Mouse (Mus musculus): ENCODE measurements around the gene Rnf144b.

Rnf144b gene

DNA sequence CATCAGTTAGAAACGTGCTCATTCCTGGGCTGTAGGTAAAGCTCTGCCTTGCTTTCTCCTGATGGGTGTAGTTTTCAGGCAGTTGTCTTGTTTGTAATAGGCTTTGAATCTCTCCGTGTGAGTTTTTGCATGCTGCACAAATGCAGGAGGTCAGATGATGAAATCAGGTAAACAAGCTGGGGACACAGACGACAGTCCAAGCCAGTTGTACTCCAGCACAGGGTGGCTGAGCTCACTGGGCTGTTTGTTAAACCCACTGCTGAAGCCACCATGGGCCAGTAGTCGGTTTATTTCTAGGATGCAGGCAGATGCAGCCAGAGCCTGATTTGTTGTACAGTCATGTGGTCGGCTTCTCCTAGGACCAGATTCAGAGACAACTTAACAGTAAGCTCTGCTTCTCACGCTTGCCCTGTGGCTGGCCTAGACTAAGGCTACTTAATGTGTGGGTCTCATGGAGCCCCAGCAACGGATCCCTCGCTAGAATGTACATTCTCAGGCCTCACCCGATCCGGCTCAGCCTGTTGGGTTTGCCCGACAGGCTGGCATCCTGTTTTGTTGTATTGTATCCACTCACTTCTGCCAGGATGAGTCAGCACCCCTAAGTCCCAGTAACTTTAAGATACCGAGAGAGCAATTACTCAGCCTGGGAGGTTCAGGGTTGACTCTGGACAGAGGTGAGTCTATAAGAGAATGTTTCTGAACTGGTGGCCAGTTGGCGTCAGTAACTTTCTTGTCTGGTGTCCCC is 48.5 kb downstream of the Rnf144b start:
- ATAC-seq (ENCODE audit: insufficient number of reproducible peaks, low FRiP score, low TSS enrichment): no peak

DNA sequence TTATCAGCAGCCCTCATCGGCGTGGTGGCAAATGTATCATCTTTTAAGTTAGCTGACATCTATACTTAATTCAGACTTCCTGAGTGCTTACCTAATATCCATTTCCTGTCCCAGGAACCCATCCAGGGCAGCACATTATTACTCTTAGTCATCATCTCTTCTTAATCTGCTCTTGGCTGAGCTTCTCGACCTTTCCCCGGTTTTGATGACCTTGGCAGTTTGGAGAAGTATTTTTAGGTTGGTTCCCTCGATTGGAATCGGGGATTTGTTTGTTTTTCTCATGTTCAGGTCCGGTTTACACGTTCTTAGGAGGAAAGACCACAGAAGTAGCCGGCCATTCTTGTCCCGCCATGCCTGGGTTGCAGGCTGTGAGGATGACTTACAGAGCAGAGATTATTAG is 50.4 kb downstream of the Rnf144b start:
- ATAC-seq (ENCODE audit: insufficient number of reproducible peaks, low FRiP score, low TSS enrichment): no peak

GRCm38 (mm10) chr13:47178182-47178581 is 55.7 kb downstream of the Rnf144b start:
- no peak for ATAC-seq (ENCODE audit: insufficient number of reproducible peaks, low FRiP score, low TSS enrichment)

- ATAC-seq (ENCODE audit: insufficient number of reproducible peaks, low FRiP score, low TSS enrichment): no peak
Measured at GRCm38 (mm10) chr13:47180776-47181175, 58.3 kb downstream of the Rnf144b start.

- ATAC-seq (ENCODE audit: insufficient number of reproducible peaks, low FRiP score, low TSS enrichment): no peak
Measured at GRCm38 (mm10) chr13:47182366-47182765, 59.9 kb downstream of the Rnf144b start.

DNA sequence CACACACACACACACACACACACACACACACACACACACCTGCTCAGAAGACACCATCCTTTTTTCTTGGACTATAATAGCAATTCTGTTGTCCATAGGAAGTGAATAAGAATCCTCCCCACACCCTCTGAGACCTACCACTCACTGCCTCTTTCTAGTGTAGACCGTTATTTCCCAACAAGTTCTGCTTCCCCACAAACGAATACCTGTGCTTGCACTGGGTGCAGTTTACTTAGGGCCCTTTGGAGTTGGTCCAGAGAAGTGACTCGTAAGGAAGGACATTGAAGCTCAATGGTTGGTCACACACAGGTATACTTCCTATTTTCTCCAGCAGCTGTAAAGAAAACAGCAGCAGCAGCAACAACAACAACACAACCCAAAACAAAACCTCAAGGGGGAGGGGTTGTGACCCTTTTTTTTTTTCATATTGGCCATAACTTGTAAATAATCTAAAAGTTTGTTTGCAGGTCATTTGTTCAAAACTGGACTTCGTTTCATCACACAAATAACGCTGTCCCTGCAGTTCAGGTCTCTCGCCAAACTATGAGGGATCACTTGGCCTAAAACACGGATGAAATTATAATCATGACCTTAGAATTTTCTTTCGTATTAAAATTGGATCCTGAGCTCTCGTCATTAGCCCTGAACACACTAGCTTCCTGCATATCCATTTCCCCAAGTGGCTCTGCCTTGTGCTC is 60.7 kb downstream of the Rnf144b start:
- ATAC-seq (ENCODE audit: insufficient number of reproducible peaks, low FRiP score, low TSS enrichment): no peak

DNA sequence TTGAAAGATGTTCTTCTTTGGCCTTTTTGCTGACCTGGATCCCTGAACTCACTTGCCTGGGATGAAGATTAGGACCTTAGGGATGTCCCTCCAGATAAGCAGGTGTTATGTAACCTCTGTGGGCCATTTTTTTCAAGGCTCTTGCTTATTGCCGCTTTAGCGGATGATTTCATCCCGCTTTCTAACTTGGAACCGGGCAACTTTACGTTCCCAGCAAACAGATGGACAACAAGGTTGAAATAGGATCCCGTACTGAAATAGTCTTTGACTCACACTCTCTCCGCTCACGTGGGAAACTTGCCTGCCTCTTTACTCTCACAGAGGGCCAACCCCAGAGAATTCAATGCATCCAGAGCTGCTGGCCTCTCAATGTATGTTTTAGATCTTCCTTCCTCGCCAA is 61.3 kb downstream of the Rnf144b start:
- no peak for ATAC-seq (ENCODE audit: insufficient number of reproducible peaks, low FRiP score, low TSS enrichment)

DNA sequence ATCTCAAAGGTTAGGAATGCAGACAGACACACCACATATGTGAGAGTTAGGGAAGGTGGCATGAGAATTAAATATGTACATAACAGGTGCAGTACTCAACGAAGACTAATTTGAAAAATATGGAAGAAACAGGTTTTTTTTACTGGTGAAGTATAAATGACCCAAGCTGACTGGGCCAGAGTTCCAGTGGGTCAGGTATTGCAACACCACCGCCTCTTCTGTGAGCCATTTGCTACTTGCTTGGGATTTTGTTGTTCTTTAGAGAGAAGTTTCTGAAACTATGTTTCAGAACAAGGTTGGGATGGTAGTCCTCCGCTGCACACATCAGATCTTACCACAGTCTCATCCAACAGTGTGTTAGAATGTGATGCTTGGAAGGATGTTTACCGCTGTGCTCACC is 65.4 kb downstream of the Rnf144b start:
- ATAC-seq (ENCODE audit: insufficient number of reproducible peaks, low FRiP score, low TSS enrichment): no peak

DNA sequence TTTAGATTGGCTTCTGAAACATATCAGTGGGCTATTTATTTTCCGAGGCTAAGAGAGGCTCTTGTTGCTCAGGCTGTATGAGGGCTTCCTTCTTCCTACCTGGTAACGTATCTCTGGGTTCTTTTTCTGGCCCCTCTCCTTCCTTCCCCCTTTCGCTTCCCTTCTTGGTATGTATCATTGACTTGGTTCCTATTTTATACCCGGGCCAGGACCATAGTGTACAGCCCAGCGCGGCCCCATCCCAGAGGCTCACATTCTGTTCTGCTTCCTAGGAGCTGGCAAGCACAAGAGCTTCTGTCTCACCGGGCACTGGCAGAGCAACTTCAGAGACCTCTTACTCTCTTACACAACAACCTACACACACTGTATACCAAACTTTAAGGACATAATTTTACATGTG is 67.5 kb downstream of the Rnf144b start:
- no peak for ATAC-seq (ENCODE audit: insufficient number of reproducible peaks, low FRiP score, low TSS enrichment)

DNA sequence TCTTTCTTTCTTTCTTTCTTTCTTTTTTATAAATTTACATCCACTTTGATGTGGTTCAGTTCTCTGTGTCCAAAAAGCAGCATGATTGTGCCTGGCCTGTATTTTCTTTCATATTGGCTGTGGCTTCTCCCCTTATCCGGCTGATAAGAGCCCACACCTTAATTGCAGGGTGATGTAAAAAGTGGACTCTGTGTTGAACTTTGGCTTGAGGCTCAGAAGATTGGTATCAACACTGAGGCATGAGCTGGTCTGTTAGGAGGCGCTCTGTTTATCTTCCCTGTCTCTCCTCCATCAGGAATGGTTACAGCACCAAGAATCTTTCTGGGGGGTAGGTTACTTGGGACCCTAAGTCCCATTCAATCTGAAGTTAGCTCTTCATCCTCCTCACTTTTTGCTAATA is 69.7 kb downstream of the Rnf144b start:
- ATAC-seq (ENCODE audit: insufficient number of reproducible peaks, low FRiP score, low TSS enrichment): no peak

GRCm38 (mm10) chr13:47192771-47193170 is 70.3 kb downstream of the Rnf144b start:
- no peak for ATAC-seq (ENCODE audit: insufficient number of reproducible peaks, low FRiP score, low TSS enrichment)

GRCm38 (mm10) chr13:47193326-47194153 is 71.1 kb downstream of the Rnf144b start:
- ATAC-seq (ENCODE audit: insufficient number of reproducible peaks, low FRiP score, low TSS enrichment): peak; percentile 90

GRCm38 (mm10) chr13:47194695-47195094 is 72.2 kb downstream of the Rnf144b start:
- ATAC-seq (ENCODE audit: insufficient number of reproducible peaks, low FRiP score, low TSS enrichment): no peak

GRCm38 (mm10) chr13:47195491-47195890 is 73.0 kb downstream of the Rnf144b start:
- no peak for ATAC-seq (ENCODE audit: insufficient number of reproducible peaks, low FRiP score, low TSS enrichment)

DNA sequence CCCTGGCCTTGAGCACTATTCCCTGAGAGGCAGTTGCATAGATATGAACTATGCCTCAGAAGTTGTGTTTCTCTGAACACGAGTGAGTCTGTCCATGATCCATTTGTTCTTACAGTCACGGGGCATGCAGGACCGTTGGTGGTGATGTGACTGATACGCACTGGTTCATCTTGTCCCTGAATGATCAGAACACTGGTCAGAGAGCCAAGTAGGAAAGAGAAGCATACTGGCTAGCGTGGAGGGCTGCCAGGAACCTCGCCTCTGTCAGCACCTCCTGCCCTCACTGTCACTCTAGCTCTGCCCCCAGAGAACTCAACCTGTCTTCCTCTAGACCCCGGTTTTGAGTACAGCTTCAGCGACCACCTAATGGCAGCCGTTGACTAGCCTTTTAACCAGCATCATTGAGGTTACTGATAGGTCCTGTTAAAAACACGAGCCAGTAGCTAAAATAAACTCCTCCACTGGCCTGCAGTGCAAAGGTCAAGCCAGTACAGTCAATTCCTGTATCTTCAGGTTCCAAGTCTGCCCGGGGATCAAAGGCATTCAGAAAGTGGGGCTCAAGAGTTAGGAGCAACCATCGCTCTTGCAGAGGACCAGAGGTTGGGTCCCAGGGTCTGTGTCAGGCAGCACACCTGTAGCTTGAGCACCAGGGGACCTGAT is 77.7 kb downstream of the Rnf144b start:
- no peak for ATAC-seq (ENCODE audit: insufficient number of reproducible peaks, low FRiP score, low TSS enrichment)

- no peak for ATAC-seq (ENCODE audit: insufficient number of reproducible peaks, low FRiP score, low TSS enrichment)
Measured at GRCm38 (mm10) chr13:47201962-47202624, 79.6 kb downstream of the Rnf144b start.

DNA sequence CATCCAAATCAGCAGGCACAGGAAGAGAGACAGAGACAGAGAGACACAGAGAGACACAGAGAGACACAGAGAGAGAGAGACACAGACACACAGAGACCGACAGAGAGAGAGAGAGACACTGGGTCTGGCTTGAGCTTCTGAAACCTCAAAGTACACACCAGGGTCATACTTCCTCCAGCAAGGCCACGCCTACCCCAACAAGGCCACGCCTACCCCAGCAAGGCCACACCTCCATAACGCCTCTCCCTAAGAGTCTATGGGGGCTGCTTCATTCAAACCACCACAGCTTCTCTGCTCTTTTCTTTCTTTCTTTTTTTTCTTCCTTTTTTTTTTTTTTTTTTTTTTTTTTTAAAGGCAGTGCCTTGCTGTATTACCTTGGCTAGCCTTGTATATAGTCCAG is 88.0 kb downstream of the Rnf144b start:
- ATAC-seq (ENCODE audit: insufficient number of reproducible peaks, low FRiP score, low TSS enrichment): no peak

GRCm38 (mm10) chr13:47210992-47211391 is 88.5 kb downstream of the Rnf144b start:
- no peak for ATAC-seq (ENCODE audit: insufficient number of reproducible peaks, low FRiP score, low TSS enrichment)

- no peak for ATAC-seq (ENCODE audit: insufficient number of reproducible peaks, low FRiP score, low TSS enrichment)
Measured at GRCm38 (mm10) chr13:47211581-47211980, 89.1 kb downstream of the Rnf144b start.

GRCm38 (mm10) chr13:47213817-47214216 is 91.4 kb downstream of the Rnf144b start:
- ATAC-seq (ENCODE audit: insufficient number of reproducible peaks, low FRiP score, low TSS enrichment): no peak

Measured in cerebellum, adult (tissue).